In the genomic region with DNA sequence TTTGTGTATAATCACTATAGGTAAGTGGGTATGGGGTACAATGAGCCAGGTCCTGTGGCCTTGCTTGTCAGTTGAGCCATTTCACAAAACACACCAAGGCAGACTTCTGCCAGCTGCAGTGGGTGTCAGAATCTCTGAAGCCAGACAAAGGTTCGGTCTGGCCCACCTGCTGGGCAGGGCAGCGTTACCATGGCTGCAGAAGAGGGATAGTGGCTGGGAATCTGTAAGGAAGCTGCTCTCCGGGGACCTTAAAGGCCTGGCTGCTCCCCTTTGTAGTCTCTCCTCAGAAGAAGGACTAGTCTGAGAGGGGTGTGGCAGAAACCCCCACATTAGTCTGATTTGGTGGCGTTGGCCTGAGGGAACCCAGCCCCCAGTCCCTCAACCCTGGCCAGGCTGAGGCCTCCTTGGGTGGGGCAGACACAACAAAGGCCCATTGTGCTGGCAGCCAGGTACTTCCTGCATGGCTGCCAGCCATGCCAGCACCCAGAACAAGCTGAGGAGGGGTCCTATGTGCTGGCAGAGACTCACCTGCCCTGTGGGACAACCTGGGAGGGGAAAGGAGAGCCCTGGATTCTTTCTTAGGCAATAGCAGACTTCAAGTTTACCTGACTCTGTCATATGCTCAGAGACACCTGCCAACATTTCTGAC, we compare ENCODE assay signal across 15 mouse cellular contexts. TPM values are rescaled to one million over a fixed set of nuclear protein-coding genes. Genes with fewer than 3 reads are reported as not detected.
DNase-seq lines count a peak whose midpoint lies in the region; ATAC-seq and TF ChIP-seq lines count a peak whose summit lies in the region.
"Had no signal": no experiment of that assay in that cellular context is flagged by ENCODE, and none has a peak within 500 bp of the region (broad histone marks: within the 10 kb centered on the region; RNA-seq: fewer than 3 reads in every experiment).

No protein-coding gene starts in this region.

- H3K4me3 ChIP-seq in lung, embryonic 14.5 days (ENCODE audit: low read depth, low read length), result no peak overlapping the region
- no peak overlapping the region for H3K4me3 ChIP-seq in intestine, embryonic 15.5 days (replicated peaks)
- H3K4me3 ChIP-seq: hindbrain, embryonic 15.5 days; liver, embryonic 12.5 days had no signal

- no peak for ATAC-seq in lung, embryonic 14.5 days (ENCODE audit: insufficient read depth)
- ATAC-seq in intestine, embryonic 15.5 days, result peak; percentile 29
- ATAC-seq in frontal cortex, adult (ENCODE audit: low TSS enrichment), result no peak
- ATAC-seq in erythroblast, adult 5-6 weeks (replicated peaks; ENCODE audit: low FRiP score, poor library complexity, severe bottlenecking), result no peak
- ATAC-seq: liver, embryonic 12.5 days had no signal

- H3K4me2 ChIP-seq in lung, embryonic 14.5 days, result no peak overlapping the region
- no peak overlapping the region for H3K4me2 ChIP-seq in intestine, embryonic 15.5 days (replicated peaks)
- H3K4me2 ChIP-seq: hindbrain, embryonic 15.5 days; liver, embryonic 12.5 days had no signal

- H3K9me3 ChIP-seq in lung, embryonic 14.5 days (ENCODE audit: low read depth, low read length), result no peaks in the 10 kb centered on the region
- H3K9me3 ChIP-seq in intestine, embryonic 15.5 days, result no peaks in the 10 kb centered on the region
- H3K9me3 ChIP-seq: hindbrain, embryonic 15.5 days; liver, embryonic 12.5 days had no signal

- WGBS in lung, embryonic 14.5 days, result 12% methylated on average over 4 of the region's 4 CpGs
- 16% methylated on average over 4 of the region's 4 CpGs for WGBS in intestine, embryonic 15.5 days

- no peaks in the 10 kb centered on the region for H3K36me3 ChIP-seq in lung, embryonic 14.5 days (ENCODE audit: insufficient read depth)
- no peaks in the 10 kb centered on the region for H3K36me3 ChIP-seq in intestine, embryonic 15.5 days
- H3K36me3 ChIP-seq: hindbrain, embryonic 15.5 days; liver, embryonic 12.5 days had no signal

- no peak for TF ChIP-seq CTCF in lung, embryonic 14.5 days (IDR thresholded peaks at IDR 0.05; ENCODE audit: low read depth)

- H3K4me1 ChIP-seq in lung, embryonic 14.5 days (ENCODE audit: insufficient read depth), result peaks cover 6% of the 10 kb centered on the region; the same call in 1 of the 2 replicates
- H3K4me1 ChIP-seq in intestine, embryonic 15.5 days (replicated peaks), result peaks cover 13% of the 10 kb centered on the region

- peak; percentile 25 for DNase-seq in lung, embryonic 14.5 days
- DNase-seq in lung, postnatal 4 days, result no peak
- DNase-seq in brain, adult 2 months (ENCODE audit: low read depth, low spot score), result peak; percentile 8
- peak; percentile 55 for DNase-seq in retina, embryonic 14.5 days (ENCODE audit: low spot score)
- no peak for DNase-seq in ovary, adult 18-20 months (ENCODE audit: low spot score)
- DNase-seq: cerebellum, adult 2 months; heart, adult 11 months; thymus, postnatal 14 days had no signal

- no peaks in the 10 kb centered on the region for H3K27me3 ChIP-seq in lung, embryonic 14.5 days (ENCODE audit: insufficient read depth, low read length)
- H3K27me3 ChIP-seq in intestine, embryonic 15.5 days (replicated peaks), result no peaks in the 10 kb centered on the region
- H3K27me3 ChIP-seq: hindbrain, embryonic 15.5 days had no signal

- H3K27ac ChIP-seq in lung, embryonic 14.5 days (ENCODE audit: low read depth), result peak overlapping the region; percentile 70
- peak overlapping the region; percentile 55 for H3K27ac ChIP-seq in intestine, embryonic 15.5 days
- H3K27ac ChIP-seq: hindbrain, embryonic 15.5 days; liver, embryonic 12.5 days had no signal

- no peak overlapping the region for H3K9ac ChIP-seq in lung, embryonic 14.5 days
- no peak overlapping the region for H3K9ac ChIP-seq in intestine, embryonic 15.5 days
- H3K9ac ChIP-seq: hindbrain, embryonic 15.5 days; liver, embryonic 12.5 days had no signal

RNA-seq across cellular contexts. Expression of gene Ttll10, which starts 4.8 kb away (rescaled TPM):
- 2.1 and 3.0 TPM in 2 replicates for polyA plus RNA-seq in lung, embryonic 14.5 days (2014; fragmentation: Nextera tagmentation; extraction: Ambion mirVana)
- 3.1 and 3.9 TPM in 2 replicates for polyA plus RNA-seq in intestine, embryonic 15.5 days (2015; fragmentation: Nextera tagmentation; extraction: Ambion mirVana)
- not detected in 2 replicates for total RNA-seq in erythroblast, adult 5-6 weeks (2015; ENCODE audit: low replicate concordance)
- not detected in 2 replicates for total RNA-seq in erythroblast, adult 5-6 weeks (2017; ENCODE audit: low replicate concordance)
- polyA plus RNA-seq: hindbrain, embryonic 15.5 days had no signal

RNA-seq across cellular contexts. Expression of gene Tnfrsf18, which starts 38.0 kb away (rescaled TPM):
- polyA plus RNA-seq in lung, embryonic 14.5 days (2014; fragmentation: Nextera tagmentation; extraction: Ambion mirVana), result 1.3 TPM in 2 replicates
- polyA plus RNA-seq in intestine, embryonic 15.5 days (2015; fragmentation: Nextera tagmentation; extraction: Ambion mirVana), result 1.1 and 1.6 TPM in 2 replicates
- 16.5 TPM in 1 of 2 replicates, not detected in the other for total RNA-seq in erythroblast, adult 5-6 weeks (2015; ENCODE audit: low replicate concordance)
- total RNA-seq in erythroblast, adult 5-6 weeks (2017; ENCODE audit: low replicate concordance), result 2.3 and 2.9 TPM in 2 replicates
- total RNA-seq: adrenal gland, adult 18-20 months; layer of hippocampus, postnatal 10 days had no signal

RNA-seq across cellular contexts. Expression of gene 9430015G10Rik, which starts 45.8 kb away (rescaled TPM):
- polyA plus RNA-seq in lung, embryonic 14.5 days (2014; fragmentation: Nextera tagmentation; extraction: Ambion mirVana), result 49.4 and 55.7 TPM in 2 replicates
- polyA plus RNA-seq in intestine, embryonic 15.5 days (2015; fragmentation: Nextera tagmentation; extraction: Ambion mirVana), result 22.2 and 22.8 TPM in 2 replicates
- 5.2 and 7.7 TPM in 2 replicates for total RNA-seq in erythroblast, adult 5-6 weeks (2015; ENCODE audit: low replicate concordance)
- 11.6 and 16.0 TPM in 2 replicates for total RNA-seq in erythroblast, adult 5-6 weeks (2017; ENCODE audit: low replicate concordance)

RNA-seq across cellular contexts. Expression of gene Tnfrsf4, which starts 50.3 kb away (rescaled TPM):
- 0.47 and 0.60 TPM in 2 replicates for polyA plus RNA-seq in lung, embryonic 14.5 days (2014; fragmentation: Nextera tagmentation; extraction: Ambion mirVana)
- polyA plus RNA-seq in intestine, embryonic 15.5 days (2015; fragmentation: Nextera tagmentation; extraction: Ambion mirVana), result 0.49 and 0.52 TPM in 2 replicates
- total RNA-seq in erythroblast, adult 5-6 weeks (2015; ENCODE audit: low replicate concordance), result 5.2 TPM in 1 of 2 replicates, not detected in the other
- 5.5 TPM in 1 of 2 replicates, not detected in the other for total RNA-seq in erythroblast, adult 5-6 weeks (2017; ENCODE audit: low replicate concordance)

Comparison
In these comparisons a context has a peak if more than half of its experiments do, and no peak if none do; other contexts are left out.
1. DNase-seq: peak in lung, embryonic 14.5 days (single experiment), brain, adult 2 months (single experiment) and retina, embryonic 14.5 days (single experiment); none in lung, postnatal 4 days (0 of 2) and ovary, adult 18-20 months (single experiment).